Mouse (Mus musculus) cerebellum, postnatal 10 days (tissue): ENCODE data around the gene Pigg.
A peak's percentile ranks its signal among the peaks of the same experiment; 100 is the strongest.
"Not testable (repeated sequence)": the region's sequence is repeated elsewhere in the genome, so short reads cannot be mapped to it uniquely, and the experiment has no call there.

Source experiments
- DNase-seq, 2 experiments: peaks; one replicate each; pipeline ENCODE4 v3.0.0; 2021; ENCODE audit warnings: mixed read lengths in 2 of 2

Pigg gene

DNA sequence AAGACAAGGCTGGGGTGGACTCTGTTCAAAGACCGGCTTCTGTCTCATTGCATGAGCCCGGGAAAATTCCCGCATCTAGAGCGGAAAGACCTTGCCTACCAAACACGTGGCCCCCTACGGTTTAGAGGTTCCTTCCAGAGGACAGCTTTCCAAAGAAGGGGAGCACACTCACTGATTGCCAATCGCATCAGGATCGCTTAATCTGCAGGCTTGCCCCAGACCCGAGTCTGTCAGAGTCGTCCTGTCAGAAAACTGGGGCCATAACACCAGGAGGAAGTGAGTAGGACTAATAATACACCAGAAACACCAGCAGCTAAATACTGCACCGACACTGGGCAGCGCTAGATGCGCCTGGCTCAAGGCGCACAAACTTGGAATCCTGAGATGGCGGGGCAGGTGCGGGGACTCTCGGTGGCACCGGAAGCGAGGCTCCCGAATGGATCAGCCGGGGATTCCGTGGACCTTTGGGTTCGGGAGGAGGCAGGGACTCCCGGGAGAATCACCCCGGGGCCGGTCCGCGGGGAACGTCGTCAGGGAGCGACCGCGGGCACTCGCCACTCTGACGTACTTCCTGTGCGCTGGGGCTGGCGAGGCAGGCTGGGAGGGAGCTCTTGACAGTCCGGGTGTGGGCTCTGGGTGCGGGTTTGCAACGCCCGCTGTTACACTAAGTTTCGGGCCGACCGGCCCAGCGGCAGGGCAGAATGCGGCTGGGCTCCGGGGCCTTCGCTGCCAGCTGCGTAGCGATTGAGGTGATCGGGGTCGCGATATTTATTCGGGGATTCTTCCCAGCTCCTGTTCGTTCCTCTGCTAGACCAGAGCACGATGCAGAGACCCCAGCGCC is at the start of gene Pigg:
Pigg (plus strand) TSS at position 386 of the 841 bp plus-strand sequence.
- DNase-seq, result peak; percentile 96

DNA sequence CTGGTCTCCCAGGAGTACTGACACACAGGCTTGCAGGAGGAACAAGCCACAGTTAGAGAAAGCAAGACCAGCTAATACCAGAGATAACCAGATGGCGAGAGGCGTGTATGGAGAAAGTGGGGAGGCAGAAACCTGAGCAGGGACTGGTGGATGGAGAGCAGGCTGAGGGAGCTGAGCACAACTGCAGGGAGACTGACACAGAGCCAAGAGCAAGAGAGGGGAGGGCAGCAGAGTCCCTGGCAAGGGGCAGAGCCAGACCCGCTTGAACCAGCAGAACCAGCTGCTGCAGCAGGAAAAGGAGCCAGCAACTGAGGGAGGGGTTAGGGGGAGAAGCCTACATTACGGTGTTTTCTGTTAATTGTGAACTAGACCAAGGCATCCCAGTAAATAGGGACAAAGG is 49.7 kb upstream of the Pigg start:
- DNase-seq, result peak; percentile 87 to 90

- DNase-seq, result not testable (repeated sequence)
These were observed 48.6 kb upstream of the Pigg start for GRCm38 (mm10) chr5:108263785-108264184.

DNA sequence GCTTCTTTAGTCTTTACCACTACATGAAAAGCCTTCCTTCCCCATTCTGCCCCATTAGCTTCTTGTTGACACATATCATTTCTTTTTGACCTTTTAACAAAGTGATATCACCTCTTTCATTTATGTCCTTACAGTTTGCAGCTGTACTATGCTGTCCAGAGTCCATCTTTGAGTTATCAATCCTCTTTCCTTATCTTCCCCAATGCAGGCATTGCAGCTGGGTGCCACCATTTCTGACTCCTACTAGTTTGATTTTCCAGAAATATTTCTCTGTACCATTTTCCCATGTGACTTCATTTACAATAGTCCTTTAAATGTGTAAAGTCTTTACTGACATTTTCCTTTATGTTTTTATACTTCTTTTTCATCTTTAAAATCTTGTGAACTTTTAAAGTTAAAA is 45.4 kb upstream of the Pigg start:
- no peak for DNase-seq

DNA sequence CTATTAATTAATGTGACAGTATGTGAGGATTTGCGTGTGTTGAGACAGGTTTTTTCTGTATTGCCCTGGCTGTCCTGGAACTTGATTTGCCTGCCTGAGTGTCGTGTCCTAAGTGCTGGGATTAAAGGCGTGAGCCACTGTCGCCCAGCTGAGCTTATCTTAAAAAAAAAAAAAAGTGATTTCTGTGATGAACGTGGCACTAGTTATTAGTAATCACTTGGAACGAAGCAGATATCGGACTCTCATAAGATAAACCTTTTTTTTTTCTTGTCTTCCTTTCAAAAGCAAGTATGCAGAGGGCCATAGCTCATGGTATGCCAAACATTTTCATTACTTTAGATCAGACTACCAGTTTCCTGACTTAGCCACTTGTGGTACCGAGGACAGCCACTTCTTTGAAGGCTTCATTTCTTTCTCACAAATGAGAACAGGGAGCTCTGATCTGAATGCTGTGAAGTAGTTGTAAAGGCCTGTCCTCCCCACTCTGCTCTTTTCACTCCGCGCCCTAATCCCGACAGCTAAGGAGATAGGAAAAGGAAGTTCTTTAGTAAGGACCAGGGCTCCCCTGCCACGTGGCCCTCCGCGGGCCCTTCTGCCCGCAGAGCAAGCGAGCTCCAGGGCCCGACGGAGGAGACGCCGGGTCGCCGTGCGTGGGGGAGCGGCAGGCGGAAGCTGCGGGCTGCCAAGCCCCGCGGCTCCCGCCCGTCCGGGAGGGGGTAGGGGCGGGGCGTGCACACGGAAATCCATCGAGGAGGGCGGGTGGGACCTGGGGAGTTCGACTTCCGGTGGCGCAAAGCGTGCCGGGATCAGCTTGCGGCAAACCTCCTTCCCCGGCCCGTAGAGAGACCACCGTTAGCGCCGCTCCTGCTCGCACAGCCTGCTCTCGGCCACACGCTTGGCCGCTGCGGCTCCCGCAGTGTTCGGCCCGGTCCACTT is 44.0 kb upstream of the Pigg start, which contains the start of gene Dr1:
Dr1 (plus strand) TSS at position 771 of the 936 bp plus-strand sequence.
- peak; percentile 91 to 95 for DNase-seq

DNA sequence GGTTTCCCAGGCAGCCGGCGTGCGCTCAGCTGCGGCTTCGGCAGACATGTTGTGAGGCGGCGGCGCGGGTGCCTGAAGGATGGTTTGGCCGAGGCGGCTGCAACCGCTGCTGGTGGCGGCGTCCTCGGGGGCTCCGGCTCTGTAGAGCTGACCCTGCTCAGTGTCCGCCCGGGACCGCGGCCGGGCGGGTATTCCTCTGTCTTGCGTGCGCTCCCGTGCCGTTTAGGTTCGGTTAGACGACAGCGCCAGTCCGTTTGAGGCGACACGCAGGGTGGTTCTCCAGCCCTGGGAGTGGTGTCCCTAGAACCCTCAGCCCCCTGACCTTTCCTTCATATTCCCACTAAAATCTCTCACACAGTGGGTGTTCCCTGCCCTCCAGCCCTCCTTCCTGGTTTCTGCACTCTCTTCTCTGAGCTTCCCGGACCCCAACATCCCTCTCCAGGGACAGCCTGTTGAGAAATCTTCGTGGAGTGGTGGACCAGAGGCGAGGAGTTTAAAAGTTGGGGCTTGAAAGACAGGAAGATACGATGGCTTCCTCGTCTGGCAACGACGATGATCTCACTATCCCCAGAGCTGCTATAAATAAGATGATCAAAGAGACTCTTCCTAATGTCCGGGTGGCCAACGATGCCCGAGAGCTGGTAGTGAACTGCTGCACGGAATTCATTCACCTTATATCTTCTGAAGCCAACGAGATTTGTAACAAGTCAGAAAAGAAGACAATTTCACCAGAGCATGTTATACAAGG is 43.2 kb upstream of the Pigg start:
- no peak for DNase-seq

- DNase-seq, result no peak
These were observed 42.6 kb upstream of the Pigg start for GRCm38 (mm10) chr5:108269811-108270151.

DNA sequence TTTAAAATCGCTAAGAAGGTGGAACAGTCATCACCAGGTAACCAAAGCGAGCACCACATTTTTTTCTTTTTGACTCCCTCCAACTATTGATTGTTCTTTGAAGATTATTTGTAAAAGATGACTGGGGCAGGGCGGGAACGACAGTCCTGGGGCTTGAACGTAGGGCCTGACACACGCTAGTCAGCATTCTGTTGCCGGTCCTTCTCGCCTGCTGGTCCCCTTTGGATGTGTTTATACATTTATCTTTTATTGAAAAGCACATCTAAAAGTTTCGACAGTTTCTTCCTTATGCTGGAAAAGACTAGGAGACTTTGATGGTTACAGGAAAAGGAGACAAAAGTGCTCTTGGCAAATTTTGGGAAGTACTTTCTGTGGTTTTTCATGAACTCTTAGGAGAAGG is 42.0 kb upstream of the Pigg start:
- no peak for DNase-seq

GRCm38 (mm10) chr5:108271345-108271744 is 41.1 kb upstream of the Pigg start:
- DNase-seq, result not testable (repeated sequence)

GRCm38 (mm10) chr5:108286957-108287356 is 25.5 kb upstream of the Pigg start:
- no peak for DNase-seq

- no peak for DNase-seq
These were observed 10.8 kb upstream of the Pigg start for GRCm38 (mm10) chr5:108301567-108301966.

- DNase-seq, result no peak
These were observed 854 bp downstream of the Pigg start for GRCm38 (mm10) chr5:108313065-108313860.

GRCm38 (mm10) chr5:108331051-108331450 is 18.6 kb downstream of the Pigg start:
- DNase-seq, result no peak

- no peak for DNase-seq
These were observed 25.0 kb downstream of the Pigg start for GRCm38 (mm10) chr5:108337385-108337784.

DNA sequence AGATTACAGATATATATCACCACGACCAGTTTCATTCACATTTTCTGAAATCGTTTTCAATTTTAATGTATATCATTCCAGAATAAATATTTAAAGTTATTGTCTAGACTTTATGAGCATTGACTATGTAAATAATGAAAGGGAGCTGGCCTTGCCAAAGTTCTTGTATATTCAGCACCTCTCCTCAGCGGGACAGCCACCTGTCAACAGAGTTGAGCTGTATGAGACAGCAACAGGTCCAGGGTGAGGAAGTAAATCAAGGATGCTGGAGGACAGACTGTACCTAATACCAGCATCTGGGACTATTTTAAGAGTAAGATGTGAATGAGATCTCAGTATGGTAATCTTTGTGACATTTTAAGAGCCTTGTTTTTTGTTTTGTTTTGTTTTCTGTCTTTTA is 25.6 kb downstream of the Pigg start:
- no peak for DNase-seq

DNA sequence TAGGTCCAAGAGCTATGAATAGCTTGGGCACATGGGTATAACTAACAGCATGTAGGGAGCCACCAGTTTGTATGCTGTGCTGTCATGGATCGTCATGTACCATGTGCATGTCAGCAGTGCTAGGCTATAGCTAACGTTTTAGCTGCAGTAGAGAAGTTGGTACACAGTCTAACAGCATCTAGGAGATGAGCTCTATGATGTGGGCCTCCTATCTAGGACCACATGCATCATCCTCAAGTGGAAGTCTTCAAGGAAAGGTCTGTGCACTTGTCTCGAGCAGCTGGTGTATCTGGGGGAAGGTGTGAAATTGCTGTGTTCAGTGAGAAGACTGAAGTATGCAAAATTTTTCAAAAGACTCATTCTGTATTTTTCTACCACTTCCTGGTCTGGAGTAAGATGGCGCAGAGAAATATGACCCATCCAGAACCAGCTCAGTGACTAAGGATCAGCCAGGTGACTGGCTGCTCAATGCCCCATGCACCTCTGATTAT is 31.3 kb downstream of the Pigg start:
- DNase-seq, result no peak

- peak; percentile 31 to 50 for DNase-seq
These were observed 33.1 kb downstream of the Pigg start for GRCm38 (mm10) chr5:108345313-108346071.

- no peak for DNase-seq
These were observed 35.4 kb downstream of the Pigg start for GRCm38 (mm10) chr5:108347843-108348242.

DNA sequence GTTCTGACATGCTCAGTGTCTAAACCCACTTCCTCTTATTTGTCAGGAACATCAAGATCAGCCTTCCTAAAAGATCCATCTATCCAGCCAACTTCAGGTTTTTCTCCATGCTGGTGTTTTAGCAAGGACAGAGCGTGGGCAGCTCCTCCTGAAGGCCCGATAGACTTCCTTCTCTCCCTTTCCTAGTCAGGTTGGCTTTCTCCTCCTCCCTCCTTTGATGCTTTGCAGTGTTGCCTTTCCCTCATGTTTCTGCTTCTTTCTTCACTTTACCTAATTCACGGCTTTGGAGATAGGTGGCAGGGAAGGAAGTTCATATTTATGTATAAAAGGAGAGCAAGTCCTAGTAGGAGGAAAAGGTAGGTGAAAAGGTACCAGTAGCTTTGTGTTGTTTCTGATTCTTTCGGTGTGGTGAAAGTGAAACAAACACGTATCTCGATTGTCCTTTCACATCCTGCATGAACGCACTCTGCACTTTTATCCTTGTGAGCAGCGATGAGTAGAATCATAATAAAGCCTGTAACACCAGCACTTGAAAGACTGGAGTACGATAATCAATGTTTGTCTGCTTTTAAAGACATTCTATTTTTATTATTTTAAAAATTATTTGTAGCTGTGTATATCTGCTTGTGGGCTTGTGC is 37.2 kb downstream of the Pigg start:
- no peak for DNase-seq

GRCm38 (mm10) chr5:108354056-108354455 is 41.6 kb downstream of the Pigg start:
- no peak for DNase-seq

DNA sequence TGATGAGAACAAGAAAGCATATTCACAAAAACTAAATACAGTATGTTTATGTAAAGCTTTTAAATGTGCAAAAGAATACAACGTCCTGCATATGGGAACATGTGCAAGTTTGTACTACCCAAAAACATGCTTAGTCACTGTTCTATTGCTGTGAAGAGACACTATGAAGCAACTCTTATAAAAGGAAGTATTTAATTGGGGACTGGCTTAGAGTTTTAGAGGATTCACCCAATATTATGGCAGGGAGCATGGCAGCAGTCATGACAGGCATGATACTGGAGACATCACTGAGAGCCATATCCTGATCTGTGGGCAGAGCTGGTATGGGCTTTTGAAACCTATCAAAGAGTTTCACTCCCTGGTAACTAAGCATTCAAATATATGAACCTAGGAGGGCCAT is 45.5 kb downstream of the Pigg start:
- no peak for DNase-seq
